Mouse (Mus musculus): ENCODE data around the gene Cerk.
"Not testable (repeated sequence)": the region's sequence is repeated elsewhere in the genome, so short reads cannot be mapped to it uniquely, and the experiment has no call there.

The Cerk gene

GRCm38 (mm10) chr15:86206385-86206784 is 20.4 kb upstream of the Cerk start:
- DNase-seq (ENCODE audit: low read depth), result no peak

DNA sequence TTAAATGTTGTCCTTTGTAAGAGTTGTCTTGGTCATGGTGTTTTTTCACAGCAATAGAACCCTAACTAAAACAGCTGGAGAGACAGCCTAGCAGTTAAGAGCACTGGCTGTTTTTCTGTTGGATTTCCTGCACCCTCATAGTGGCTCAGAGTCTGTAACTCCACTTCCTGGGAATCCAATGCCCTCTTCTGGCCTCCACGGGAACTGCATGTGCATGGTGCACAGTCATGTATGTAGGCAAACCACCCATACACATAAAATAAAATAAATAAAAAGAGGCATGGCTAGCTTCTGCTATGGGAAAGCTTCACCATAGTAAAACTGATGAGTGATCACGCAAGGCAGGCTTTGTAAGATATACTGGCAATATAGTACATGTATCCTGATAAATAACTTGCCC is 19.4 kb upstream of the Cerk start:
- DNase-seq (ENCODE audit: low read depth), result no peak

GRCm38 (mm10) chr15:86203942-86204561 is 18.1 kb upstream of the Cerk start:
- DNase-seq (ENCODE audit: low read depth), result no peak

- DNase-seq (ENCODE audit: low read depth), result no peak
Measured at GRCm38 (mm10) chr15:86203292-86203793, 17.4 kb upstream of the Cerk start.

DNA sequence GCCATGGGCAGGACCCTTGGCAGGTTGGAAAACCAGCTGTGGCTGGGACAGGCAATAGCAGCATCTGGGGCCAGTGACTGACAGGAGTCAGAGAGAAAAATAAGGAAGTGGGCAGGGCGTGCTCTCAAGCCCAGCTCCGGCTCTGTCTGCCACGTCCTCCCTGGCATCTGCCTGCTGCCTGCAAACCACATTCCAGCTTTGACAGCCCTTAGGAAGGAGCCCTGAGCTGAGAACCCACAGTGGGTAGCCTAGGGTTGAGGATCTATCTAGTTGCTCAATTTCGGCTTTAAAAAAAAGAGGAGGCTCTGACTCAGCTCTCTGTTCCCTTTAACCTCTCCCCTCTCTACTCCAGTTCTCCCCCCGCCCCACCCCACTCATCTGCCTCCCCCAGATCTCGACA is 16.7 kb upstream of the Cerk start:
- no peak for DNase-seq (ENCODE audit: low read depth)

DNA sequence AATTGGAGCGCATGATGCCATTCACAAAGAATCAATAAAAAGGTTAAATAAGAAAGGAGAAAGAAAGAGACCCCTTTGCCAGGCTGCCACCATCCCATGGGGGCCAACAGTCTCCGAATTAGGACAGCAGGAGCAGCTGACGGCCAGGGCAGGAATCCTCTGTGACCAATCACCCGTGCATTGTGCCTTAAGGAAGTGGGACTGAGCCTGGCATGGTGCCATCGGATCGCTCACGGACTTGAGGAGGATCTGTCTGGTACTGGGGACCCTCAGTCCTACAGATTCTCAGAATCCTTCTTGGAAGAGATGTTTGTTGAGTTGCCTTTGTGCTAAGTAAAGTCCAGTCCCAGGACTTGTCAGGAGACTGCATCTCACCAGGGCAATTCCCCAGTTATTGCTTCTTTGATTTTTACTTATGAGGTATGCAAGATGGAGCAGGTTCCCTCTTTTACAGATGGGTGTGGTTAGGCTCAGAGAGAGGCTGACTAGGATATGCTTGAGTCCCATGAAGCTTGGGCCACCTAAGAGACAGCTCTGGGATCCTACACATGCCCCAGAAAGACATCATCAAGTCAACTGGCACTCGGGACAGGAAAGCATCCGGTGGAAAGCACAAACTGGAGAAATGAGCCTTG is 15.9 kb upstream of the Cerk start:
- DNase-seq (ENCODE audit: low read depth), result no peak

GRCm38 (mm10) chr15:86201095-86201494 is 15.2 kb upstream of the Cerk start:
- no peak for DNase-seq (ENCODE audit: low read depth)

DNA sequence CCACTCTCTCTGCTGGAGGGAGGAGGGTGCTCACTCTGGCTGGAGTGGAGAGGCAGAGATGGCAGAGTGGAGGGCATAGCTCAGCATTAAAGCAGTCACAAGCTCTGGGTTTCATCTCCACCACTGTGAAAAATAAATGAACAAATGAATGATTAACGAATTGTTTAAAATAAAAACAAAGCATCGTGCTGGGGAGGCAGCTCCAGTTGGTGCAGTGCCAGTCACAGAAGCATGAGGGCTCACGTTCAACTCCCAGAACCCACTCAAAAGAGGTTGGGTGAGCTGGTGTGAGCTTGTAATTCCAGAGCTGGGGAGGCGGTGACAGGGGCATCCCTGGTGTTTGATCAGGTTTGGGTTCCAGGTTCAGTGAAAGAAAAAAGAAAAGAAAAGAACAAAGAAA is 14.2 kb upstream of the Cerk start:
- no peak for DNase-seq (ENCODE audit: low read depth)

- DNase-seq (ENCODE audit: low read depth), result no peak
Measured at GRCm38 (mm10) chr15:86199482-86199881, 13.5 kb upstream of the Cerk start.

DNA sequence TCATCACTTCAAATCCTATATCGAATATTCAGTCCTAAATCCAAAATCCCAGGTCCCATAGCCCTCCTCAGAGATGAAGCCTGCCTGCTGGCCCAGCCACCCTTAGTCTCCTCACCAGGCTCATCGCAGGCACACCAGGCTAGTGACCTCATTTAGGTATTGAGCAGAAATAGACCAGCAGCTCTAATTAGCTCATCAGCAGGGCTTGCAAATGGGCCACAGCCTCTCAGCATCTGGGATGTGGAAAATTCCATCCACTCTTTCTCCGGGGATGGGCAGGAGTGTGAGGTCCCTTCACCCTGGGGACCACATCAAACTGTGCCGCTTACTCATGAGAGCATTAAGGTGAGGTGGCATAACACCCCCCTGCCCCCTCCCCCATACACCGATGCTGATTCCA is 13.1 kb upstream of the Cerk start:
- DNase-seq (ENCODE audit: low read depth), result no peak

DNA sequence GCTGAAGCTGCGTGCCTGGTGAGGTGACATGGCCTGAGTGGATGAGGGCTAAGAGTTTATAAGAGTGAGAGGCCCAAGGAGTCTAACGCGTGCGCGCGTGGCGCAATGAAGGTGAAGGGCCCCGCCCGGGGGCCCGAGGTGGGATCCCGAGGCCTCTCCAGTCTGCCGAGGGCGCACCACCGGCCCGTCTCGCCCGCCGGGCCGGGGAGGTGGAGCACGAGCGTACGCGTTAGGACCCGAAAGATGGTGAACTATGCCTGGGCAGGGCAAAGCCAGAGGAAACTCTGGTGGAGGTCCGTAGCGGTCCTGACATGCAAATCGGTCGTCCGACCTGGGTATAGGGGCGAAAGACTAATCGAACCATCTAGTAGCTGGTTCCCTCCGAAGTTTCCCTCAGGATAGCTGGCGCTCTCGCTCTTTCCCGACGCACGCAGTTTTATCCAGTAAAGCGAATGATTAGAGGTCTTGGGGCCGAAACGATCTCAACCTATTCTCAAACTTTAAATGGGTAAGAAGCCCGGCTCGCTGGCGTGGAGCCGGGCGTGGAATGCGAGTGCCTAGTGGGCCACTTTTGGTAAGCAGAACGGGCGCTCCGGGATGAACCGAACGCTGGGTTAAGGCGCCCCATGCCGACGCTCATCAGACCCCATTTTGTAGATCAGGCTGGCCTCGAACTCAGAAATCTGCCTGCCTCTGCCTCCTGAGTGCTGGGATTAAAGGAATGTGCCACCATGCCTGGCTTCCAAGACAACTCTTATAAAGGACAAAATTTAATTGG is 8.9 kb upstream of the Cerk start:
- DNase-seq (ENCODE audit: low read depth), result not testable (repeated sequence)

GRCm38 (mm10) chr15:86191933-86192332 is 6.0 kb upstream of the Cerk start:
- no peak for DNase-seq (ENCODE audit: low read depth)

GRCm38 (mm10) chr15:86191505-86191904 is 5.6 kb upstream of the Cerk start:
- no peak for DNase-seq (ENCODE audit: low read depth)

- DNase-seq (ENCODE audit: low read depth), result no peak
Measured at GRCm38 (mm10) chr15:86190387-86190786, 4.4 kb upstream of the Cerk start.

- DNase-seq (ENCODE audit: low read depth), result no peak
Measured at GRCm38 (mm10) chr15:86188746-86189470, 3.0 kb upstream of the Cerk start.

DNA sequence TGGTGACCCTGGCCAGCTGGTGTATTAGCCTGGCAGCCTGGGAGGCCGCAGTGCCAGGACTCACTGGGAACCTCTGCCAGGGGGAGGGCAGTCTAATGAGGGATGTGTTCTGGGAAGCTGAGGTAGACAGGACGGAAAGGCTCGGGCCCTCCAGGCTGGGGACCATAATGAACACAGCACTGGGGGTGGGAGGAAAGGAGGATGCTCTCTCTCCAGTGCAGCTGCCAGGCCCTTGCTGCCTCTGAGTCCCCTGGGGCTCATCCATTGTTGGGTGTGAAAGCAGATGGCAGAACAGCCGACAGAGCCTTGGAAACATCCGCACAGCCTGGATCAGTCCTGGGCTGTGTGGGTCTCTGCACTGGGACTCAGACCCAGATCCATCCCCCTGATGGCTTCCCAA is 2.2 kb upstream of the Cerk start:
- DNase-seq (ENCODE audit: low read depth), result no peak

DNA sequence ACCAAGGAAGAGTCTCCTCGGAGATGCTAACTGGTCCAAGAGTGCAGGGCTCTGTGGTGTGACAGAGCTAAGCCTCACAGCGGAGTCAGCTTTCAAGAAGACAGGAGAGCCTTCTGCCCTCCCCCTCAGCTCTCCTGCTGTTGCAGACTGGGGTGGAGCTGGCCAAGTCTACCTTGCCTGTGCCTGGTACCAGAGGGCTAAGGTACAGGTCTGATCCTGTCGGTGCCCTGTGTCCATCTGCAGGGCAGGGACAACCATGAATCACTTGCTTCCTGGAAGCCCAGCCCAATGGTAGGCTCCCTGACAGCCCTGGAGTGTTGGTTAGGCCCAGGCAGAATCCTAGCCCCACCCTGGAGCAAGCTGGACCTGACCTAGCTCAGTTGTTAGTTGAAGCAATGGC is 745 bp upstream of the Cerk start:
- no peak for DNase-seq (ENCODE audit: low read depth)

DNA sequence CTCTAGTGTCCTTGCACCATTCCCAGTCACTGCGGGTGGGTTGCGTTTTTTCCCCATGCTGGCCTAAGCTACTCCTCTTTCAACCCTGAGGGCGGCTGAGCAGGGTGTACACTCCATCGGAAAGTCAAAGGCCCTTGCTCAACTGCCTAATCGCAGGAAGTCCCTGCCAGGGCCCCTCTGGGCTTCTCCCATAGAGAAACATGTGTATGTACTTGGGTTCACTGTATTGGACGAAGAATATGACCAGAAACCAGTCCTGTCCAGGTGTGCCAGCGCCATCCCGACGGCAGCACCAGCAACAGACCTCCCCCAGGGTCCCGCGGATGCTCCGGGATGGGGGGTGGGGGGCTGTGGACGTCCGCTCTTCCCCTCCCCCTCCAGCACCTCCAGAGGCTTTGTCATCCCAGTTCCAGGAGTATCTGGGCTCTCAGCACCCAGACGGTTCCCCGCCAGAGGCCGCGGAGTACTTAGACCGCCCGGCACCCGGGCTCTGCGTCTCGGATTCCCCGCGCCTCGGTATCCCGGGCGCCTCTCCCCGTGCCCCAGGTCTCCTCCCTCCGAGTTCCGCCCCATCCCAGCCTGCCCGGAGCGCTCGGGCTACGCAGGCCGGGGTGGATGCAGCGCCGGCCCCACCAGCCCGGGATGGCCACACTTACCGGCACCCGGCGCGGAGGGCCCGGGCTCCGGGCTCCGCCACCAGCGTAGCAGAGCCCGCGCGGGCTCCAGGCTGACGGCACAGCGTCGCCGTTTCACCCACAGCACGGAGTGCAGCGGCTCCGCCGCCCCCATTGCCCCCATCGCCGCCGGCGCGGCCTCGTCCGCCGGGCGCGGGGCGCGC is 871 bp downstream of the Cerk start:
- no peak for DNase-seq (ENCODE audit: low read depth)

GRCm38 (mm10) chr15:86184071-86184470 is 1.9 kb downstream of the Cerk start:
- no peak for DNase-seq (ENCODE audit: low read depth)

GRCm38 (mm10) chr15:86183484-86183883 is 2.5 kb downstream of the Cerk start:
- no peak for DNase-seq (ENCODE audit: low read depth)

GRCm38 (mm10) chr15:86182646-86183045 is 3.3 kb downstream of the Cerk start:
- no peak for DNase-seq (ENCODE audit: low read depth)
